Mouse (Mus musculus): Measurements from ENCODE around the gene Cbx8. TPM values are rescaled to one million over a fixed set of nuclear protein-coding genes. Genes with fewer than 3 reads are reported as not detected.

Gene Cbx8
- polyA plus RNA-seq, 1 experiment from 2014 or later, result 3.9 TPM

GRCm38 (mm10) chr11:119014455-119014854 is 26.3 kb downstream of the Cbx8 start:
- no peak overlapping the region for H3K9ac ChIP-seq (replicated peaks)
- no peak overlapping the region for H3K4me2 ChIP-seq (ENCODE audit: low read depth, low read length)
- H3K4me1 ChIP-seq (ENCODE audit: insufficient read depth), result no peaks in the 10 kb centered on the region
- H3K4me3 ChIP-seq (ENCODE audit: low read depth, low read length), result no peak overlapping the region
- DNase-seq, result no peak
- 70% methylated on average over 7 of the region's 7 CpGs for WGBS (ENCODE audit: insufficient replicate concordance)
- H3K9me3 ChIP-seq (ENCODE audit: low read length), result no peaks in the 10 kb centered on the region
- TF ChIP-seq EP300 (IDR thresholded peaks at IDR 0.05; ENCODE audit: low read depth) (no peak), CTCF (IDR thresholded peaks at IDR 0.05; ENCODE audit: low read depth) (no peak)
- 0 out of 2 replicates have a peak, but pooled peaks cover 2% of the 10 kb centered on the region for H3K27me3 ChIP-seq (ENCODE audit: insufficient read depth, low read length)
- no peaks in the 10 kb centered on the region for H3K36me3 ChIP-seq (replicated peaks; ENCODE audit: insufficient read depth, low read length)
- no peak overlapping the region for H3K27ac ChIP-seq (ENCODE audit: low read depth)
- ATAC-seq, result no peak

DNA sequence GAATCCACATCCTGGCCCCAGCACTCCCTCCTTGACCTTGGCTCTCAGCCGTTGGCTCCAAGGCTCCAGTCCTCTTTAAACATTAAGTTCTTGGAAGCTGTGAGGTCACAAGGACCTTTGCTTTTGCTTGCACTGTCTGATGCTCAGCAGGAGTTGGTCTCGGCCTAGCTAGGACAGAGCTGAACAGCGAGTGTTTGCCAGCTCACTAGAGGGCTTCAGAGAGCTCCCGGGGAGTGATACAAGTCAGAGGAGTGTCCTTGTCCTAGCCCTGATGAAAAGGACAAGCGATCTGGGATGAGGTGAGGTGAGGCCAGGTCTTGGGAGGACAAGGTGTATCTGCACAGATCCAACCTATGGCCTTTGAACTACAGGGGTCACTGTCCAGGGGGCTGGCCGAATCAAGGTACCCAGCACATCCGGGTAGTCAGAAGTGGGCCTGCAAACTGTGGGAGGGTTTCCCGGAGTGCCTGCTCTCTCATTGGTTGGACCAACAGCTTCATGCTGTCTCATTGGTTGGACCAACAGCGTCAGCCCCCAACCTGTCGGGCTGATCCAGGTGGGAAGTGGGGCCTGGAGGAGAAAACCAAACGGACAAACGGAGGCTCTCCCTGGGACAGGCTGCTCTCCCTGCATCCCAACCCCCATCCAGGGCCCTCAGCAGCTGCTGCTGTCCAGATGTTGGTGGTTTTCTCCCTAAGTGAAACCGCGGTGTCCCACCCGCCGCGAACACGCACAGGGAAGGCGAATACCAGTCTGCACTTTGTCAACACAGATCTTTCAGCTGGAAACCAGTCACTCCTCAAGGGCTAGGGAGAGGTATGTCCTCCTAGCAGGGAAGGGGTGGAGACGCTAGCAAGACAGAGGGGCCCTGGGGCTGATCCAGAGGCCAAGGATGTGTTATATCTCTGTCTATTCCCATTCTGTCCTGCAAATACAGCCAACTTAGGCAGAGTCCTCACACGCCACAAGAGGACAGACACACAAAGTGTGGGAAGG is 33.0 kb downstream of the Cbx8 start:
- WGBS (ENCODE audit: insufficient replicate concordance), result 25% methylated on average over 21 of the region's 21 CpGs
- Histone ChIP-seq H3K36me3 (replicated peaks; ENCODE audit: insufficient read depth, low read length) (no peaks in the 10 kb centered on the region), H3K9ac (replicated peaks) (no peak overlapping the region), H3K27ac (ENCODE audit: low read depth) (no peak overlapping the region), H3K4me3 (ENCODE audit: low read depth, low read length) (0 out of 2 replicates have a peak overlapping the region, but pooled peaks have one; percentile 19), H3K27me3 (ENCODE audit: insufficient read depth, low read length) (no peaks in the 10 kb centered on the region), H3K9me3 (ENCODE audit: low read length) (no peaks in the 10 kb centered on the region), H3K4me2 (ENCODE audit: low read depth, low read length) (peak overlapping the region; percentile 48), H3K4me1 (ENCODE audit: insufficient read depth) (no peaks in the 10 kb centered on the region)
- DNase-seq, result peak; percentile 35
- ATAC-seq, result peak; percentile 87
- no peak for TF ChIP-seq EP300 (IDR thresholded peaks at IDR 0.05; ENCODE audit: low read depth)
- no peak for TF ChIP-seq CTCF (IDR thresholded peaks at IDR 0.05; ENCODE audit: low read depth)

- Histone ChIP-seq H3K9me3 (ENCODE audit: low read length) (no peaks in the 10 kb centered on the region), H3K4me1 (ENCODE audit: insufficient read depth) (no peaks in the 10 kb centered on the region), H3K4me2 (ENCODE audit: low read depth, low read length) (no peak overlapping the region), H3K9ac (replicated peaks) (no peak overlapping the region), H3K4me3 (ENCODE audit: low read depth, low read length) (no peak overlapping the region), H3K27ac (ENCODE audit: low read depth) (no peak overlapping the region), H3K27me3 (ENCODE audit: insufficient read depth, low read length) (no peaks in the 10 kb centered on the region), H3K36me3 (replicated peaks; ENCODE audit: insufficient read depth, low read length) (no peaks in the 10 kb centered on the region)
- DNase-seq (no peak), ATAC-seq (no peak)
- TF ChIP-seq CTCF (IDR thresholded peaks at IDR 0.05; ENCODE audit: low read depth) (peak; percentile 11; the same call in 1 of the 2 replicates), EP300 (IDR thresholded peaks at IDR 0.05; ENCODE audit: low read depth) (no peak)
- WGBS (ENCODE audit: insufficient replicate concordance), result 53% methylated on average over 3 of the region's 3 CpGs
Observed at GRCm38 (mm10) chr11:119006462-119006861, 34.3 kb downstream of the Cbx8 start.

DNA sequence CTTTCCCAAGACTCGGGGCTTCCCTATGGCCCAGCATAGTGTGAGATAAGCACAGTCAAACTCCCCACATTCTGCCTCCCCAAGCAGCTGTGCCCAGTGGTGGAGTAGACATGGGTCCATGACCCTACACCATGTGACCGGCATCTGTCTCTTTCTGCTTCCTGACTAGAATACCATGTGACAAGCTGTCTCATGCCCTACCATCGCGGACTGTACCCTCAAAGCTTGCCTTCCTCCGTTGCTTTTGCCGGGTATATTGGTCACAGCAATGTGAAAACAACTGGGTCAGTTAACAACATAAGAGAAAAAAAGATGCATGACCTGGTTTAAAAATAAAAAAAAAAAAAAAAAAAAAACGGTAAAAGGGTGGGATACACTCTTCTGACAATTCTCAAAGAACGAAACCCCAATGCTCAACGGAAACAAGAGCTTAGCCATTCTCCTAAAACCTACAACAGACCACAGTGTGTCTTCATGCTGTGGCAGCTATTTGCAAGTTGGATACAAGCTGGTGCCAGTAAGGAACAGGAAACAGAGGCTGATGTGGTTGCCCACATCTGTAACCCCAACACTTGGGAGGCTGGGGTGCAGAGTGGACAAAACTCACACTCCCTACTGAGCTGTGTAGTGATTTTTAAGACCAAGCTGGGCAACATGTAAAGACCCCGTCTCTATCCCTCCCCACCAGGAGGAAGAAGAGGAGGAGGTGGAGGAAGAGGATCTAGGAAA is 35.1 kb downstream of the Cbx8 start:
- no peak for ATAC-seq
- no peak overlapping the region for H3K27ac ChIP-seq (ENCODE audit: low read depth)
- DNase-seq, result no peak

GRCm38 (mm10) chr11:119001493-119002128 is 39.2 kb downstream of the Cbx8 start:
- no peaks in the 10 kb centered on the region for H3K9me3 ChIP-seq (ENCODE audit: low read length)
- no peak for TF ChIP-seq EP300 (IDR thresholded peaks at IDR 0.05; ENCODE audit: low read depth)
- no peak for TF ChIP-seq CTCF (IDR thresholded peaks at IDR 0.05; ENCODE audit: low read depth)
- no peak overlapping the region for H3K9ac ChIP-seq (replicated peaks)
- H3K36me3 ChIP-seq (replicated peaks; ENCODE audit: insufficient read depth, low read length), result no peaks in the 10 kb centered on the region
- ATAC-seq (no peak), DNase-seq (no peak)
- H3K4me2 ChIP-seq (ENCODE audit: low read depth, low read length), result no peak overlapping the region
- H3K27me3 ChIP-seq (ENCODE audit: insufficient read depth, low read length), result peaks cover 18% of the 10 kb centered on the region
- no peaks in the 10 kb centered on the region for H3K4me1 ChIP-seq (ENCODE audit: insufficient read depth)
- no peak overlapping the region for H3K27ac ChIP-seq (ENCODE audit: low read depth)
- 49% methylated on average over 4 of the region's 4 CpGs for WGBS (ENCODE audit: insufficient replicate concordance)
- H3K4me3 ChIP-seq (ENCODE audit: low read depth, low read length), result no peak overlapping the region

More for the DNA sequence above, 35.1 kb downstream of the Cbx8 start:
- Histone ChIP-seq H3K4me1 (ENCODE audit: insufficient read depth) (no peaks in the 10 kb centered on the region), H3K9ac (replicated peaks) (no peak overlapping the region), H3K4me3 (ENCODE audit: low read depth, low read length) (no peak overlapping the region), H3K4me2 (ENCODE audit: low read depth, low read length) (no peak overlapping the region), H3K36me3 (replicated peaks; ENCODE audit: insufficient read depth, low read length) (no peaks in the 10 kb centered on the region), H3K9me3 (ENCODE audit: low read length) (no peaks in the 10 kb centered on the region), H3K27me3 (ENCODE audit: insufficient read depth, low read length) (peaks cover 3% of the 10 kb centered on the region; the same call in 1 of the 2 replicates)
- 51% methylated on average over 10 of the region's 10 CpGs for WGBS (ENCODE audit: insufficient replicate concordance)
- TF ChIP-seq CTCF (IDR thresholded peaks at IDR 0.05; ENCODE audit: low read depth), result no peak
- no peak for TF ChIP-seq EP300 (IDR thresholded peaks at IDR 0.05; ENCODE audit: low read depth)
